Mouse (Mus musculus) heart, adult 2 months (tissue): ENCODE data around the gene Brat1.

Experiments used
- CTCF ChIP-seq: fragments of 200-600 bp; IDR thresholded peaks from 2 replicates; pipeline ENCODE4 v1.8.1; 2022; ENCODE audit warnings: antibody characterized with exemption, mild to moderate bottlenecking, moderate library complexity
- EP300 ChIP-seq: fragments of 200-500 bp; IDR thresholded peaks from 2 replicates; pipeline ENCODE4 v1.6.1; 2011; ENCODE audit warnings: low read depth, low read length, control low read depth; ENCODE audit not compliant: insufficient read depth
- POLR2A ChIP-seq: fragments of 200-500 bp; IDR thresholded peaks from 2 replicates; pipeline ENCODE4 v1.6.1; 2011; ENCODE audit warnings: mild to moderate bottlenecking, low read depth, low read length, control low read depth; ENCODE audit not compliant: insufficient read depth

GRCm38 (mm10) chr5:140701661-140702060, 3.1 kb upstream of the Brat1 start:
- TF ChIP-seq POLR2A = no peak
- no peak for TF ChIP-seq CTCF
- TF ChIP-seq EP300 = no peak
